Mouse (Mus musculus) neural tube, embryonic 12.5 days (tissue): ENCODE measurements around the gene Apoa5. TPM values are rescaled to one million over a fixed set of nuclear protein-coding genes. Genes with fewer than 3 reads are reported as not detected.

Source experiments
- ATAC-seq: fragments of 200-750 bp; cut with Nextera tagmentation; 2 replicates; pipeline ENCODE4 v1.8.0; 2017; ENCODE audit warnings: low read depth, mild to moderate bottlenecking, moderate TSS enrichment, moderate library complexity; ENCODE audit not compliant: low FRiP score
- H3K27ac ChIP-seq: fragments of 300-500 bp; sonication (generic); 2 replicates; pipeline ENCODE4 v1.5.1; 2016
- H3K27me3 ChIP-seq: fragments of 300-500 bp; sonication (generic); replicated peaks from 2 replicates; pipeline ENCODE4 v1.6.1; 2016; ENCODE audit warnings: mild to moderate bottlenecking
- H3K36me3 ChIP-seq: fragments of 300-500 bp; sonication (generic); 2 replicates; pipeline ENCODE4 v1.6.1; 2016; ENCODE audit warnings: mild to moderate bottlenecking
- H3K4me1 ChIP-seq: fragments of 300-500 bp; sonication (generic); 2 replicates; pipeline ENCODE4 v1.6.1; 2016
- H3K4me2 ChIP-seq: fragments of 300-500 bp; sonication (generic); replicated peaks from 2 replicates; pipeline ENCODE4 v1.6.1; 2016; ENCODE audit warnings: mild to moderate bottlenecking
- H3K4me3 ChIP-seq: fragments of 300-500 bp; sonication (generic); 2 replicates; pipeline ENCODE4 v1.5.1; 2016
- H3K9ac ChIP-seq: fragments of 300-500 bp; sonication (generic); 2 replicates; pipeline ENCODE4 v1.6.1; 2016; ENCODE audit warnings: mild to moderate bottlenecking
- H3K9me3 ChIP-seq: fragments of 300-500 bp; sonication (generic); 2 replicates; pipeline ENCODE4 v1.6.1; 2016; ENCODE audit warnings: mild to moderate bottlenecking
- WGBS: fragments of 180-500 bp; shearing (Covaris S2); methylation state at CpG from one replicate; pipeline ENCODE4 v1.1.7; 2016; 5-methylcytosine and 5-hydroxymethylcytosine counted together
- polyA plus RNA-seq: library from polyadenylated mRNA; unstranded; fragments of >200 nt; fragmentation: Nextera tagmentation; extraction: Ambion mirVana; gene quantifications from 2 replicates; pipeline ENCODE4 v1.2.1, GENCODE M21; 2016

The Apoa5 gene
- polyA plus RNA-seq, 1 experiment from 2014 or later, result not detected

DNA sequence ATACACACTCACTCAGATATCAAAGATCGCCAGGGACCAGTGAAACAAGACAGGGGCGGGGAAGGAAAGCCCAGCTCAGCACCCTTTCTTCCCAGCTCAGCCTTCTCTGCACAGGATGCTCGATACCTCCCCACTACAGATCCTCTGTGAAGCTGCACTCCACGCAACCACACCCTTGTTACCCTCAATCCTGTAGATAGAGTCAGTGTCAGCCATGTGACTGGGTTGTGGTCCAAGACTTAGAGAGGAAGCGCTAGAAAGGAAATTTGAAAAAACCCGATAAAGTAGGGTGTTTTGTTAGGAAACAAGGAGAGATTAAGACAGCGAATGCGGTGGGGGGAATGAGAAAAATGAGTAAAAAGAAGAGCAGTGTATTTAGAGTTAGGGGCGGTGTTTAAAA is 3.6 kb downstream of the Apoa5 start:
- WGBS, result 92% methylated on average over 9 of the region's 9 CpGs
- peaks cover 28% of the 10 kb centered on the region for H3K36me3 ChIP-seq
- ATAC-seq, result no peak
- no peak overlapping the region for H3K27ac ChIP-seq
- H3K4me1 ChIP-seq, result peaks cover 11% of the 10 kb centered on the region
- H3K4me2 ChIP-seq, result no peak overlapping the region
- no peaks in the 10 kb centered on the region for H3K9me3 ChIP-seq
- no peak overlapping the region for H3K9ac ChIP-seq
- H3K27me3 ChIP-seq, result peaks cover 20% of the 10 kb centered on the region
- H3K4me3 ChIP-seq, result no peak overlapping the region

DNA sequence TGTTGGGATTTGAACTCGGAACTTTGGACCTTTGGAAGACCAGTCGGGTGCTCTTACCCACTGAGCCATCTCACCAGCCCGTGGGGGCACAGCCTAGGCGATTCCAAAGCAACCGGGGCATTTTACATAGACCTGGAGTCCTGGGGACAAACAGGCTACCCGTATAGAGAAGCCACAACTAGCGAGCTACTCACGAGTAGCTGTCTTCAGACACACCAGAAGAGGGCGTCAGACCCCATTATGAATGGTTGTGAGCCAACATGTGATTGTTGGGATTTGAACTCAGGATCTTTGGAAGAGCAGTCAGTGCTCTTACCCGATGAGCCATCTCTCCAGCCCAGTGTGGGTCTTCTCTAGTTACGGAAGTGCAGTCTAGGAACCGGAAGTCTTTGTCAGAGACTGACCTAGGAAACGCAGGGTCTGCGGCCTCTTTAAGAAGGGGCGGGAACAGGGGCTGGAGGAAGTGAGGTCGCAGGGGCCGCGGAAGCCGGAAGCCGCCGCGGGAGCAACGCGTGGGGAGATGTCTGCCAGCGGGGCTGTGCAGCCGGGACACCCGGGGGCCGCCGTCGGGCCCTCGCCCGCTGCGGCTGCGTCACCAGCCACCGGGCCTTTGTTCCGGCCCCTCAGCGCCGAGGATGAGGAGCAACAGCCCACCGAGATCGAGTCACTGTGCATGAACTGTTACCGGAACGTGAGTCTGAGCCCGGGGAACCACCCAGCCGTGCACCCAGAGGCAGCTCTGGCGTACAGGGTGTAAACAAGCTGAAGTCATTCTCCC is 4.4 kb downstream of the Apoa5 start, which contains the start of gene Zpr1:
Zpr1 (plus strand) TSS at position 388 of the 778 bp plus-strand sequence.
- Histone ChIP-seq H3K27me3 (peaks cover 20% of the 10 kb centered on the region), H3K4me3 (peak within 1 kb of the TSS; percentile 90), H3K36me3 (peaks cover 36% of the 10 kb centered on the region), H3K9ac (peak within 1 kb of the TSS; percentile 64), H3K27ac (no peak within 1 kb of the TSS), H3K4me1 (peaks cover 11% of the 10 kb centered on the region), H3K4me2 (peak within 1 kb of the TSS; percentile 96), H3K9me3 (no peaks in the 10 kb centered on the region)
- WGBS, result 5% methylated on average over 45 of the region's 45 CpGs
- peak; percentile 93 for ATAC-seq

DNA sequence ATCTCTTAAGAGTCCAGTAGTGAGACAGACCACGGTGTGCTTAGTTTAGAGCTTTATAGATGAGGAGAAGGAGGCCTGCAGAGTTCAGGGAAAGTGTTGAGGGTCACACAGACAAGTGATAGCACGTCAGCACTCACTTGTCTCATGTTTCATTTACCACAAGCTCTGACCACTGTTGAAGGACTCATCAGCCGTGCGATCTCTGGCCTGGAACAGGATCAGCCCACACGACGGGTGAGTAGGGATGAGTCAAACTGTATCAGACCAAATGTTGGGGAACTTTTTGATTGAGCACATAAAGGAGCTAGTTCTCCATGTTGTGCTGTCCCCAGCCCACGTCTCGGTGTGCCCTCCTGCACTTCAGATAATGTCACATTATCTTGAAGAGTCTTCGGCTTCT is 6.1 kb downstream of the Apoa5 start:
- no peaks in the 10 kb centered on the region for H3K9me3 ChIP-seq
- no peak for ATAC-seq
- 93% methylated on average over 9 of the region's 9 CpGs for WGBS
- H3K4me1 ChIP-seq, result peaks cover 11% of the 10 kb centered on the region
- H3K27me3 ChIP-seq, result peaks cover 17% of the 10 kb centered on the region
- no peak overlapping the region for H3K4me3 ChIP-seq
- no peak overlapping the region for H3K27ac ChIP-seq
- H3K4me2 ChIP-seq, result 0 out of 2 replicates have a peak overlapping the region, but pooled peaks have one; percentile 96
- H3K9ac ChIP-seq, result no peak overlapping the region
- peaks cover 49% of the 10 kb centered on the region for H3K36me3 ChIP-seq

DNA sequence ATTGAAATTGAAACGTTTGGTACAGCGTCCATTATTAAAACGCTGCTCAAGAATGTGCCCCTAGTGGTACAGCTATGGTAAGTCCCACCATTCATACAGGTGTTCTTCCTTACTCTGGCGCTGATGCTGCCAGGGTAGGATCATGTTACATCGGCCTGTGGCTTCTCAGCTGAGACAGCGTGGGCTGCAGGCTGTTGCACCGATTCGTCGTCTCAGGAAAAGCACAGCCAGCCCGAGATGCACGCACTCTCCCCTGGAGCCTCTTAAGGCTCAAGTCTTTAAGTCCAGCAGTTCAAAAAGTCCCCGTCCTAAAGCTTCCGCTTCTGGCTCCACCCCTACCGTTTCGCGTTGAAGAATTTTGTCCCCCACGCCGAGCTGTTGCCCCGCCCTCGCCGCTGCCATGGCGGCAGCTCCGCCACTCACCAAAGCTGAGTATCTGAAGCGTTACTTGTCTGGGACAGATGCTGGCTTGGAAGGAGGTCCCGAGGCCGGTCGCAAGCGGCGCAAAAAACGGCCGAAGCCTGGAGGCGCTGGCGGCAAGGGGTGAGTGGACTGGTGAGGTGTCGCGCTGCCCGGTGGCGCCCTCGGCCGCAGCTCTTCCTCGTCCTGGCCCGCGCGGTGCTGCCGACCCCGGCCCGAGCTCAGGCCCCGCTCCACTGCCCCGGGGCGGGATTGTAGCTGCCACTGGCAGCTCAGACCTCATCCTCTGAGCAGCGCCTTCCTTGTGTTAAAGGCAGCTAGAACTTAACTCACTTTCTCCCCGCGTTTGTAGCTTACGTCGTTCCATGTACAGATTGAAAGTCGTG is 14.4 kb downstream of the Apoa5 start, which contains the start of gene Bud13:
Bud13 (plus strand) TSS at position 378 of the 806 bp plus-strand sequence.
- H3K9me3 ChIP-seq, result no peaks in the 10 kb centered on the region
- H3K9ac ChIP-seq, result peak within 1 kb of the TSS; percentile 82
- H3K36me3 ChIP-seq, result peaks cover 49% of the 10 kb centered on the region
- WGBS, result under 1% methylated on average over 55 of the region's 55 CpGs
- peak within 1 kb of the TSS; percentile 85 for H3K4me3 ChIP-seq
- H3K4me1 ChIP-seq, result peaks cover 7% of the 10 kb centered on the region
- H3K4me2 ChIP-seq, result peak within 1 kb of the TSS; percentile 65
- no peaks in the 10 kb centered on the region for H3K27me3 ChIP-seq
- peak; percentile 91 for ATAC-seq
- H3K27ac ChIP-seq, result no peak within 1 kb of the TSS

DNA sequence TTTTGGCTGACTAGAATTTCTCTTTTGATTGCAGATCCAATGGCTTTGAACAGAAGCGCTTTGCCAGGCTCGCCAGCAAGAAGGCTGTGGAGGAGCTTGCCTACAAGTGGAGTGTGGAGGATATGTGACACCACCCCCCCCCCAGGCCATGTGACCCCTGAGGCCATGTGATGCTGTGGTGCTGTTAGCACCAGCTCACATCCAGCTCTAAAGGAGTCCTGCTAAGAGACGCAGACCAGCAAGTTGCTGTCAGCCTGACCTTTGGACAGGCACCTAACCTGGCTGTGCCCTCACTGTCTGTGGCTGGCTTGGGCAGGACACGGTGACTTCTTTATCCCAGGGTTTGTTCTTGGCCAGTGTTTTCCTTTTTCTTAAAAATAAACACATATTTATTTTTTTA is 29.9 kb downstream of the Apoa5 start:
- Histone ChIP-seq H3K4me2 (no peak overlapping the region), H3K9me3 (no peaks in the 10 kb centered on the region), H3K4me3 (no peak overlapping the region), H3K36me3 (peaks cover 49% of the 10 kb centered on the region), H3K4me1 (no peaks in the 10 kb centered on the region), H3K27me3 (no peaks in the 10 kb centered on the region), H3K9ac (no peak overlapping the region), H3K27ac (no peak overlapping the region)
- WGBS, result 97% methylated on average over 4 of the region's 4 CpGs
- no peak for ATAC-seq

DNA sequence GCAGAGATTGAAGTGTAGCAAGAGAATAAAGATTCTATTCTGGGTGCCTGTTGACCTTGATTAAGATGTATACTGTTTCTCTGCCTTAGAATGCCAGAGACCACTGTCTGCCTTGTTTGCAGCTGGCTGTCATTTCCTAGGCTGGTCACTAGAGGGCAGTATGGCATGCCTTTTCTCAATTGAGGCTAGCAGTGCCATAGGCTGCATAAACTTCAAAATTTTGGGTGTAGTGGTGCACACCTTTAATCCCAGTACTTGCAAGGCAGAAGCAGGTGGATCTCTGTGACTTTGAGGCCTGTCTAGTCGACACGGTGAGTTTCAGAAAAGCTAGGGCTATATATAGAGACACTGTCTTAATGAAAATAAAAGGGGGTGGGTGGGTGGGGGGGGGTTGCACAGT is 33.7 kb downstream of the Apoa5 start:
- no peak overlapping the region for H3K4me2 ChIP-seq
- no peak overlapping the region for H3K4me3 ChIP-seq
- H3K27ac ChIP-seq, result no peak overlapping the region
- H3K36me3 ChIP-seq, result peaks cover 24% of the 10 kb centered on the region
- 0 out of 2 replicates have a peak, but pooled peaks cover 4% of the 10 kb centered on the region for H3K27me3 ChIP-seq
- H3K9me3 ChIP-seq, result no peaks in the 10 kb centered on the region
- no peak overlapping the region for H3K9ac ChIP-seq
- ATAC-seq, result no peak
- no peaks in the 10 kb centered on the region; the same call in 1 of the 2 replicates for H3K4me1 ChIP-seq
- WGBS, result 10% methylated on average over 2 of the region's 2 CpGs

DNA sequence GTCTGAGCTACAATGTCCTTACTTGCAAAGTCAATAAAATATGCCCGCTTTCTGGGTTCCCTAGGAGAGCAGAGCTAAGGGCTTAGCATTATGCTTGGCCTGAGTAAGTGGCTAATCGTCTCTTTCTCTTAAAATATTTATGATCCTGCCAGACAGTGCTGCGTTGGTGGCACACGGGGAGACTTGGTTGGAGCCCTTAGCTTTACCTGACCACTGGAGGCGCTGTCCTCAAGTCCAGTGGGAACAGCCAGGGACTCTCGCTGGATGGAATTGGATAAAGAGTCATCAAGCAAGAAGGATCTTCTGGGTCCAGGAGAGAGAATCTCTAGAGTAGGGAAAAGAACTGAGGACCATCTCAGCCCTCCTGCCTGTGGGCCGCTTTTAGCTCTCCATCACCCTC is 40.7 kb downstream of the Apoa5 start:
- Histone ChIP-seq H3K4me1 (peaks cover 14% of the 10 kb centered on the region; the same call in 1 of the 2 replicates), H3K9ac (no peak overlapping the region), H3K27me3 (0 out of 2 replicates have a peak, but pooled peaks cover 4% of the 10 kb centered on the region), H3K36me3 (no peaks in the 10 kb centered on the region), H3K4me2 (0 out of 2 replicates have a peak overlapping the region, but pooled peaks have one; percentile 7), H3K27ac (no peak overlapping the region), H3K4me3 (no peak overlapping the region), H3K9me3 (no peaks in the 10 kb centered on the region)
- WGBS, result 5% methylated on average over 7 of the region's 7 CpGs
- no peak for ATAC-seq

DNA sequence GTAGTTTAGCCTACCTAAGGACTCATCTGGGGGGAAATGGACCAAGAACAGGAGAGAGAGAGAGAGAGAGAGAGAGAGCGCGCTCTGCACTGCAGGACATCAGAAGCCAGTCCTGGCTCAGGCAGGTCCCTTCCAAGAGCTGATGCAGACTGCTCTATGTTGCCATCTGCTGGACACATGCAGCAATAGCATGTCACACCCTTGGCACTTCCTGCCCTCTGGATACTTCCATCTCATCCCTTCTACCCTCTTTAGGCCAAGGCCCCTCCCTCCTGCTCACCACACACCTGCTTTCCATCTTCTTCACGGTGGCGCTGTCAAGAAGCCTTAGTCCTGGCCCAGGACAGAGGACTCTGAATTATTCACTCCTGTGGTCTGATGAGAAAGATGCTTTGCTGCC is 46.1 kb downstream of the Apoa5 start:
- peaks cover 5% of the 10 kb centered on the region for H3K9me3 ChIP-seq
- H3K9ac ChIP-seq, result no peak overlapping the region
- no peaks in the 10 kb centered on the region for H3K27me3 ChIP-seq
- H3K36me3 ChIP-seq, result no peaks in the 10 kb centered on the region
- H3K27ac ChIP-seq, result no peak overlapping the region
- ATAC-seq, result peak; percentile 31; the same call in 1 of the 2 replicates
- peaks cover 22% of the 10 kb centered on the region for H3K4me1 ChIP-seq
- H3K4me2 ChIP-seq, result no peak overlapping the region
- H3K4me3 ChIP-seq, result no peak overlapping the region
- 3% methylated on average over 4 of the region's 4 CpGs for WGBS

DNA sequence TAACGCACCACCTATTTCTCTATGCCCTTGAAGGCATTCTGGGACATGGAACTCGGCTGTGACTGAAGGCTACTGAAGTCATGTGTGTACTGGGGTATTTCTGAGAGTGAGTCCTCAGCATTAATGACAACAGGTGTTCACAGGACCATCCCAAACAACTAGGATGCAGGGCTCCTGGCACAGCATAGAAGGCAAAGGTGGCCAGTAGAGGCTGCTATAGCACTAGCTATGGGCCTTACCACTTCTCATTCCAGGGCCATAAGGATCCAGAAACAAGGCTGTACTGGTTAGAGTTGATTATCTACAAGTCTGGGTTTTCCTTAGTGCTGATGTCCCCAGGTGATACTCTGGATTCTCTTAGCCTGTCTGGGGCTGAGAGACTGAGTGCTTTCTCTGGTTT is 46.5 kb downstream of the Apoa5 start:
- Histone ChIP-seq H3K27ac (no peak overlapping the region), H3K4me1 (peaks cover 22% of the 10 kb centered on the region), H3K9ac (no peak overlapping the region), H3K9me3 (peaks cover 9% of the 10 kb centered on the region), H3K27me3 (no peaks in the 10 kb centered on the region), H3K4me2 (no peak overlapping the region), H3K4me3 (no peak overlapping the region), H3K36me3 (no peaks in the 10 kb centered on the region)
- no peak for ATAC-seq
- WGBS, result 45% methylated on average over 2 of the region's 2 CpGs

DNA sequence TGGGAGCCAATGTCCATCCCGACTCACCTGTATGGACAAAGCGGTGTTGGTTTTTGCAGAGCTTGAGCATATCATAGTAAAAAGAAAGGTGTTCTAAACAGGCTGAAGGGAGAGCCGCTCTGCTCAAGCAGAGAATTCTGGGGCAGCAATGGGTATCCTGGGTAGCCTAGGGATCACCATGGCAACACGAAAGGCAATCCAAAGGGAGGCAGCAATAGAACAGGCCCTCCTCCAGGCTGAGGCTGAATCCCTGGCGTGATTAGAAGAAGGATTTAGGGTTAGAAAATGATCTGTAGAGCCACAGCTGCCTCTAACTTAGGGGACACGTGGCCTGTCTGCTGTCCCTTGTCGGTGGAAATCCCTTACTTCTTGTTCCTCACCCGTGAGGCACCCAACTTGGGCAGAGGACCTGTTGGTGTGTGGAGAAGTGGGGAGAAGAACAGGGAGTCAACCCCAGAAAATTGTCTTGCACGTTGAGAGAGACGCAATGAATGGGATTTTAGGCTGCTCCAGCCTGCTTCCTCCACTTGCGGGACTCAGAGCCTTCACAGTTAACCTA is 47.5 kb downstream of the Apoa5 start:
- Histone ChIP-seq H3K4me2 (peak overlapping the region; percentile 29), H3K4me1 (peaks cover 22% of the 10 kb centered on the region), H3K27me3 (no peaks in the 10 kb centered on the region), H3K36me3 (no peaks in the 10 kb centered on the region), H3K4me3 (no peak overlapping the region), H3K27ac (0 out of 2 replicates have a peak overlapping the region, but pooled peaks have one; percentile 8), H3K9ac (no peak overlapping the region), H3K9me3 (peaks cover 13% of the 10 kb centered on the region)
- WGBS, result 23% methylated on average over 11 of the region's 11 CpGs
- ATAC-seq, result peak; percentile 72

DNA sequence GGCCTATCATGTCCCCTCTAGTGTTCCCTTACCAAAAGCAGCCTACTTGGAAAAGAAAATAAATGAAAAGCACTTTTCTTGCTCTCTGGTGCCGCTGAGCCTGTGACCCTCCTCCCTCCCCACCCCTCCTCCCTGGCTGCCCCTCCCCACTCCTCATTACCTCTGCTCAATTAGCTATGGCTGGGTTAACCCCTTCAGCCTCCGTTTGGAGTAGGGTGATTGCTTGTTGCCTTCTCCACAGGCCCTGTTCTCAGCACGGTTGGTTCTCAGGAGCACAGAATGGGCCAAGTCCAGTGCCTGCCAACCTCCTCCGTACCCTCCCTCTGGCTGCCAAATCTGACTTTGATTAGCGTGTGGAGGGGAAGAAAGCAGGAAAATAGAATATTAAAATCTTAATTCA is 48.0 kb downstream of the Apoa5 start:
- ATAC-seq, result peak; percentile 43
- peaks cover 13% of the 10 kb centered on the region for H3K9me3 ChIP-seq
- peak overlapping the region; percentile 29 for H3K4me2 ChIP-seq
- H3K4me1 ChIP-seq, result peaks cover 22% of the 10 kb centered on the region
- H3K36me3 ChIP-seq, result no peaks in the 10 kb centered on the region
- H3K9ac ChIP-seq, result no peak overlapping the region
- H3K4me3 ChIP-seq, result no peak overlapping the region
- no peaks in the 10 kb centered on the region for H3K27me3 ChIP-seq
- 0 out of 2 replicates have a peak overlapping the region, but pooled peaks have one; percentile 8 for H3K27ac ChIP-seq
- WGBS, result 6% methylated on average over 5 of the region's 5 CpGs

DNA sequence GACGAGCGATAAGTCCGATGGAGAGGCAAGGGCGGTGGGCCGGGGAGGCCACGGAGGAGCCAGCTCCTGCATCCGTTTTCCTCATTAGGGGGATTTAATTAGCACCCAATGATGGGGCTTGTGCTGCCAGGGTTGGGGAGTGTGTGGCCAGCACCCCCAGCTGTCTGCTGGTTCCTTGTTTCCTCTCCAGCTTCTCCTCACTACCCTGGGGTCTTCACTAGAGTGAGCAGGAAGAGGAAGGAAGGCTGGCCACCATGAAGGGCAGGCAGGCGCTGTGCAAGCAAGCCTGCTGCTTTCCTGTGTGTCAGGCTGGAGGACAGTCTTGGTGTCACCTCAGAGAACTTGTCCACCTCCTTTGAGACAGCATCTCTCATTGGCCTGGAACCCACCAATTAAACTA is 48.5 kb downstream of the Apoa5 start:
- no peak overlapping the region for H3K4me2 ChIP-seq
- no peaks in the 10 kb centered on the region for H3K27me3 ChIP-seq
- no peaks in the 10 kb centered on the region for H3K36me3 ChIP-seq
- H3K4me3 ChIP-seq, result no peak overlapping the region
- WGBS, result 57% methylated on average over 8 of the region's 8 CpGs
- no peak overlapping the region for H3K27ac ChIP-seq
- 0 out of 2 replicates have a peak, but pooled peaks have one; percentile 22 for ATAC-seq
- peaks cover 13% of the 10 kb centered on the region for H3K9me3 ChIP-seq
- peaks cover 22% of the 10 kb centered on the region for H3K4me1 ChIP-seq
- H3K9ac ChIP-seq, result no peak overlapping the region
